Mouse (Mus musculus): ENCODE data around the gene Ddx49. TPM values are rescaled to one million over a fixed set of nuclear protein-coding genes. Genes with fewer than 3 reads are reported as not detected.

Ddx49 gene
- polyA plus RNA-seq, 1 experiment, result 136 TPM

DNA sequence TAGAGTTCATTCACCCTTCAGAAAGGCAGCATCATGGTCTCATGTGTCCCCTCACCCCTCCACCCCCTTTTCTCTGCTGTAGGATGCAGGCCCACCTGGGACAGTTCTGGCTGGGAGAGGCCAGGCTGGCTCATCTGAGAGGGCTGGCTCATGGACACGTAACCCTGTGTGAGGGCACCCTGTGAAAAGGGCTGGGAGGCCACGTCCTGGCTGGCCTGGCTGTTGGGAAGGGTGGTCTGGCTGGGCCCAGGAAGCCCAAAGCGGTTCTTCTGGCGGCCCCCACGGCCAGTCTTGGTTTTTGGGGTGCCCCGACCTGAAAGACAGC lies 30.6 kb upstream of the Ddx49 start:
- Histone ChIP-seq H3K27me3 (ENCODE audit: control insufficient read depth, insufficient read depth, insufficient read length) (no peaks in the 10 kb centered on the region), H3K79me2 (ENCODE audit: control insufficient read depth, insufficient read depth) (no peaks in the 10 kb centered on the region), H3K4me3 (ENCODE audit: insufficient read depth, poor library complexity, severe bottlenecking) (no peak overlapping the region), H3K36me3 (ENCODE audit: control insufficient read depth, insufficient read depth) (peaks cover 70% of the 10 kb centered on the region), H3ac (ENCODE audit: control insufficient read depth, insufficient read length, low read depth) (no peak overlapping the region), H3K79me3 (ENCODE audit: low read depth) (no peaks in the 10 kb centered on the region)
- TF ChIP-seq CEBPB (IDR thresholded peaks at IDR 0.05; ENCODE audit: low read depth) (no peak), FOSL1 (IDR thresholded peaks at IDR 0.05; ENCODE audit: insufficient read depth, low read length, poor library complexity, severe bottlenecking) (no peak), USF1 (IDR thresholded peaks at IDR 0.05; ENCODE audit: low read depth) (no peak), CTCF (IDR thresholded peaks at IDR 0.05; ENCODE audit: control insufficient read depth, insufficient read depth, insufficient read length) (no peak), MYOG (IDR thresholded peaks at IDR 0.05; ENCODE audit: control insufficient read depth, extremely low read depth, insufficient read length) (no peak), MAX (IDR thresholded peaks at IDR 0.05) (no peak), MYOD1 (IDR thresholded peaks at IDR 0.05; ENCODE audit: control insufficient read depth, insufficient read length, low read depth) (no peak)

DNA sequence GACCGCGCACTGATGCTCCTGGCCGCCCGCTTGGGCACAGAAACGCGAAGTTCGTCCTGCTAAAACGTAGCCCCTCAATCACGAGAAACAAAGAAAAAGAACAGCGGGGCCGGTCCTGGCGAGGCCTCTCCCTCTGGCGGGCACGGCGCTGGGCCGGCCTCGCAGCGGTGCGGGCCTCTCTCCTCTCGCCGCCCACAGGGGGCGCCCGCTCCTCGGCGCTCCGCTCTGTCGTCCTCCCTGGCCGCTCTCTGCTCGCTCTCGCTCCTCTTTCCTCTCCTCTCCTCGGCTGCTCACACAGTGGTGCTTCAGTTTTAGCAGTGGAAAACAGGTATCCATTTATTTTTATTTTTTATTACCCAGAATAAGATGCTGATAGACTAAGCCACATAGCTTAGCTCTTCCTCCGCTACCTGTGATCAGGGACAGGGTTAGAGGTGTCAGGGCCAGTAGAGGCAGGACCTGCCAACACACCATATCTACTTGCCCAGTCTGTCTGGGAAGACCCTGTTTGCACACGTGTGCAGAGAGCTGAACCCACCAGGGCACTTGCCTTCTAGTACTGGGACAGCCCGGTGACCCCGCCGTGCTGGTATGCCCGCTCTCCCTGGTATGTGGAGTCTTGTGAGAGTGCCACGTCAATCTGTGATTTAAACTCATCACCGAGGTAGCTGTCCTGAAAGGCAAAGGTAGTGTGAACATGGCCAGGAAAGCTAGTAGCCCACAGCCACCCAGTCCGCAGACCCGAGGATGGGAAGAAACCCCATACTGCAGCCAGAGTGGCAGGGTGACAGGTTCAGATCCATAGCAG lies 30.0 kb upstream of the Ddx49 start:
- Histone ChIP-seq H3K27me3 (ENCODE audit: control insufficient read depth, insufficient read depth, insufficient read length) (no peaks in the 10 kb centered on the region), H3K36me3 (ENCODE audit: control insufficient read depth, insufficient read depth) (peaks cover 65% of the 10 kb centered on the region), H3K79me3 (ENCODE audit: low read depth) (no peaks in the 10 kb centered on the region), H3ac (ENCODE audit: control insufficient read depth, insufficient read length, low read depth) (no peak overlapping the region), H3K79me2 (ENCODE audit: control insufficient read depth, insufficient read depth) (no peaks in the 10 kb centered on the region), H3K4me3 (ENCODE audit: insufficient read depth, poor library complexity, severe bottlenecking) (no peak overlapping the region)
- TF ChIP-seq USF1 (IDR thresholded peaks at IDR 0.05; ENCODE audit: low read depth) (no peak), FOSL1 (IDR thresholded peaks at IDR 0.05; ENCODE audit: insufficient read depth, low read length, poor library complexity, severe bottlenecking) (no peak), MYOD1 (IDR thresholded peaks at IDR 0.05; ENCODE audit: control insufficient read depth, insufficient read length, low read depth) (no peak), MAX (IDR thresholded peaks at IDR 0.05) (no peak), CEBPB (IDR thresholded peaks at IDR 0.05; ENCODE audit: low read depth) (no peak), CTCF (IDR thresholded peaks at IDR 0.05; ENCODE audit: control insufficient read depth, insufficient read depth, insufficient read length) (no peak), MYOG (IDR thresholded peaks at IDR 0.05; ENCODE audit: control insufficient read depth, extremely low read depth, insufficient read length) (no peak)

GRCm38 (mm10) chr8:70331526-70331925 lies 29.2 kb upstream of the Ddx49 start:
- H3ac ChIP-seq (ENCODE audit: control insufficient read depth, insufficient read length, low read depth), result no peak overlapping the region
- no peak overlapping the region for H3K4me3 ChIP-seq (ENCODE audit: insufficient read depth, poor library complexity, severe bottlenecking)
- TF ChIP-seq MYOD1 (IDR thresholded peaks at IDR 0.05; ENCODE audit: control insufficient read depth, insufficient read length, low read depth), result no peak
- TF ChIP-seq MYOG (IDR thresholded peaks at IDR 0.05; ENCODE audit: control insufficient read depth, extremely low read depth, insufficient read length), result no peak
- no peak for TF ChIP-seq CEBPB (IDR thresholded peaks at IDR 0.05; ENCODE audit: low read depth)
- no peak for TF ChIP-seq CTCF (IDR thresholded peaks at IDR 0.05; ENCODE audit: control insufficient read depth, insufficient read depth, insufficient read length)
- no peaks in the 10 kb centered on the region for H3K79me2 ChIP-seq (ENCODE audit: control insufficient read depth, insufficient read depth)
- peaks cover 57% of the 10 kb centered on the region for H3K36me3 ChIP-seq (ENCODE audit: control insufficient read depth, insufficient read depth)
- no peaks in the 10 kb centered on the region for H3K79me3 ChIP-seq (ENCODE audit: low read depth)
- no peaks in the 10 kb centered on the region for H3K27me3 ChIP-seq (ENCODE audit: control insufficient read depth, insufficient read depth, insufficient read length)

DNA sequence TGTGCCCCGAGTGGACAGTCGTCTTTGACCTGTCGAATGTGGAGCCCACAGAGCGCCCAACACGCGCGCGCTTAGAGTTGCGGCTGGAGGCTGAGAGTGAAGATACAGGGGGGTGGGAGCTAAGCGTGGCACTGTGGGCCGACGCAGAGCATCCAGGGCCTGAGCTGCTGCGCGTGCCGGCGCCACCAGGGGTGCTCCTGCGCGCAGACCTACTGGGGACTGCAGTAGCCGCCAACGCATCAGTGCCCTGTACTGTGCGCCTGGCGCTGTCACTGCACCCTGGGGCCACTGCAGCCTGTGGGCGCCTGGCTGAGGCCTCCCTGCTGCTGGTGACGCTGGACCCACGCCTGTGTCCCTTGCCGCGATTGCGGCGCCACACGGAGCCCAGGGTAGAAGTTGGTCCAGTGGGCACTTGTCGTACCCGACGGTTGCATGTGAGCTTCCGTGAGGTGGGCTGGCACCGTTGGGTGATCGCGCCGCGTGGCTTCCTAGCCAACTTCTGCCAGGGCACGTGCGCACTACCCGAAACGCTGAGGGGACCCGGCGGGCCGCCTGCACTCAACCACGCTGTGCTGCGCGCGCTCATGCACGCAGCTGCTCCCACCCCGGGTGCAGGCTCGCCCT lies 28.6 kb upstream of the Ddx49 start:
- H3K4me3 ChIP-seq (ENCODE audit: insufficient read depth, poor library complexity, severe bottlenecking), result no peak overlapping the region

DNA sequence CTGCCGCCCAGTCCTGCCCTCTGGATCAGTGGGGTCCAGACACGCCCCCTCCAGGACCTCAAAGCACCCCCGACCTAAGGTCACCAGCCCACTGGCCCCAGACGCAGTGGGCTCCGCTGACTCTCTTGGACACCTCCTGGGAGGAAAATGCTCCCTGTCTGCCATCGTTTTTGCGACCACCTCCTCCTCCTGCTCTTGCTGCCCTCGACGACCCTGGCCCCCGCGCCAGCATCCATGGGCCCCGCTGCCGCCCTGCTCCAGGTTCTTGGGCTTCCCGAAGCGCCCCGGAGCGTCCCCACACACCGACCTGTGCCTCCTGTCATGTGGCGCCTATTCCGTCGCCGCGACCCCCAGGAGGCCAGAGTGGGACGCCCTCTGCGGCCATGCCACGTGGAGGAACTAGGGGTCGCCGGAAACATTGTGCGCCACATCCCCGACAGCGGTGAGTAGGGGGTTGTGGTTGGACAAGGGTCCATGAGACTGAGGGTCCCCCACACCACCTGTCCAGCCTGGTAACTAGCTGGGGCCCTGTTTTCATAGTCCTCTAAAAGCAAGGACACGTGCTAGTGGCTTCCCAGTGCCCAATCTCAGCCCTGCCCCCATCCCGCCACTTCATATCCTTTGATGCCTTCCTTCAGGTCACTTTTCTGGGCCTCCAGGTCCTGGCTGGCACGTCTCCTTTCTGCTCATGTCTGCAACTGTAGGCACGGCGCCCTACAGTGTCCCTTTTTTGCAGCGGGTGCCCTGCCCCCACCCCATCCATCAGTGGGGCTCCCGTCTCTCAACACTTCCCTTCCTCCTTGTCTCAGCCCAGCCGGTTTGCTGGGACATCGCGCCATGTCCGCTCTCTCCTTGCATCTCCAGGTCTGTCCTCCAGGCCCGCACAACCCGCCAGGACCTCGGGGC lies 27.8 kb upstream of the Ddx49 start:
- Histone ChIP-seq H3K79me2 (ENCODE audit: control insufficient read depth, insufficient read depth) (no peaks in the 10 kb centered on the region), H3ac (ENCODE audit: control insufficient read depth, insufficient read length, low read depth) (no peak overlapping the region), H3K27me3 (ENCODE audit: control insufficient read depth, insufficient read depth, insufficient read length) (no peaks in the 10 kb centered on the region), H3K4me3 (ENCODE audit: insufficient read depth, poor library complexity, severe bottlenecking) (no peak overlapping the region), H3K36me3 (ENCODE audit: control insufficient read depth, insufficient read depth) (peaks cover 43% of the 10 kb centered on the region), H3K79me3 (ENCODE audit: low read depth) (no peaks in the 10 kb centered on the region)
- TF ChIP-seq CTCF (IDR thresholded peaks at IDR 0.05; ENCODE audit: control insufficient read depth, insufficient read depth, insufficient read length), result no peak
- TF ChIP-seq CEBPB (IDR thresholded peaks at IDR 0.05; ENCODE audit: low read depth), result no peak
- no peak for TF ChIP-seq USF1 (IDR thresholded peaks at IDR 0.05; ENCODE audit: low read depth)
- no peak for TF ChIP-seq MAX (IDR thresholded peaks at IDR 0.05)
- TF ChIP-seq MYOG (IDR thresholded peaks at IDR 0.05; ENCODE audit: control insufficient read depth, extremely low read depth, insufficient read length), result no peak
- no peak for TF ChIP-seq FOSL1 (IDR thresholded peaks at IDR 0.05; ENCODE audit: insufficient read depth, low read length, poor library complexity, severe bottlenecking)
- no peak for TF ChIP-seq MYOD1 (IDR thresholded peaks at IDR 0.05; ENCODE audit: control insufficient read depth, insufficient read length, low read depth)

More for the DNA sequence above, 28.6 kb upstream of the Ddx49 start:
- H3K27me3 ChIP-seq (ENCODE audit: control insufficient read depth, insufficient read depth, insufficient read length), result no peaks in the 10 kb centered on the region
- H3ac ChIP-seq (ENCODE audit: control insufficient read depth, insufficient read length, low read depth), result no peak overlapping the region
- H3K79me2 ChIP-seq (ENCODE audit: control insufficient read depth, insufficient read depth), result no peaks in the 10 kb centered on the region
- H3K79me3 ChIP-seq (ENCODE audit: low read depth), result no peaks in the 10 kb centered on the region
- peaks cover 50% of the 10 kb centered on the region for H3K36me3 ChIP-seq (ENCODE audit: control insufficient read depth, insufficient read depth)
- TF ChIP-seq USF1 (IDR thresholded peaks at IDR 0.05; ENCODE audit: low read depth) (no peak), CTCF (IDR thresholded peaks at IDR 0.05; ENCODE audit: control insufficient read depth, insufficient read depth, insufficient read length) (no peak), MYOD1 (IDR thresholded peaks at IDR 0.05; ENCODE audit: control insufficient read depth, insufficient read length, low read depth) (no peak), FOSL1 (IDR thresholded peaks at IDR 0.05; ENCODE audit: insufficient read depth, low read length, poor library complexity, severe bottlenecking) (no peak), CEBPB (IDR thresholded peaks at IDR 0.05; ENCODE audit: low read depth) (no peak), MAX (IDR thresholded peaks at IDR 0.05) (no peak), MYOG (IDR thresholded peaks at IDR 0.05; ENCODE audit: control insufficient read depth, extremely low read depth, insufficient read length) (no peak)

Data from C2C12 (cell line).